Comparison of ENCODE assay signal across 8 mouse cellular contexts in the genomic region with DNA sequence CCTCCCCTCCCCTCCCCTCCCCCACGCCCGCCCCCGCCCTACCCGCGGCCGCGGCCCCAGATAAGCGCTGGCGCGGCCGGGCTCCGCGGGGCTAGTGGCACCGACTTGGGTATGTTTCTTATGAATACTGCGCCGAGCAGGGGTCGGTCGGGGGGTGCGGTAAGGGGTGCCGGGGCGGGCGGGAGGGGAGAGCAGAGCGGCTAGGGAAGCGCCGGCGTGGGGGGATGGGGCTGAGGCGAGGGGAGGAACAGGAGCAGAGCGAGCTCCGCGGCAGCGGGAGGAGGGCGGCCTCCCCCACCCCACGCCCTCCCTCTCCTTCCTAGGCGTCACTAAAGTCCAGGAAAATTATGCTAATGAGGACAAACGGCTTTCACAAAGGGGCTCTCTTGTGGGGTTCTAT. TPM values are rescaled to one million over a fixed set of nuclear protein-coding genes. Genes with fewer than 3 reads are reported as not detected.
DNase-seq lines count a peak whose midpoint lies in the region; ATAC-seq lines count a peak whose summit lies in the region.
"Had no signal": no experiment of that assay in that cellular context is flagged by ENCODE, and none has a peak within 500 bp of the region (broad histone marks: within the 10 kb centered on the region; RNA-seq: fewer than 3 reads in every experiment).

No protein-coding gene starts in this region.

- no peaks in the 10 kb centered on the region for H3K9me3 ChIP-seq in intestine, embryonic 15.5 days
- no peaks in the 10 kb centered on the region for H3K9me3 ChIP-seq in liver, embryonic 15.5 days (replicated peaks)

- peak; percentile 70 for DNase-seq in ES-CJ7 (ENCODE audit: low read depth, low spot score)
- DNase-seq in adrenal gland, postnatal 25 days = peak; percentile 64
- no peak for DNase-seq in layer of hippocampus, postnatal 36 days
- no peak for DNase-seq in Muller cell, postnatal 12 days (ENCODE audit: inconsistent ontology term)
- DNase-seq in layer of hippocampus, postnatal 25 days (ENCODE audit: extremely low spot score in 1 of 2, low spot score in 1 of 2) = no peak

- peak; percentile 55 for ATAC-seq in intestine, embryonic 15.5 days
- no peak for ATAC-seq in liver, embryonic 15.5 days (ENCODE audit: insufficient read depth)

- H3K4me2 ChIP-seq in intestine, embryonic 15.5 days (replicated peaks) = peak overlapping the region; percentile 75
- H3K4me2 ChIP-seq in liver, embryonic 15.5 days = peak overlapping the region; percentile 23; the same call in 1 of the 2 replicates

- 2% methylated on average over 21 of the region's 35 CpGs for WGBS in intestine, embryonic 15.5 days
- 3% methylated on average over 11 of the region's 35 CpGs for WGBS in liver, embryonic 15.5 days (ENCODE audit: insufficient replicate concordance)

- H3K4me3 ChIP-seq in intestine, embryonic 15.5 days (replicated peaks) = peak overlapping the region; percentile 61
- peak overlapping the region; percentile 39 for H3K4me3 ChIP-seq in liver, embryonic 15.5 days (replicated peaks)

- peaks cover 27% of the 10 kb centered on the region for H3K4me1 ChIP-seq in intestine, embryonic 15.5 days (replicated peaks)
- peaks cover 8% of the 10 kb centered on the region; the same call in 1 of the 2 replicates for H3K4me1 ChIP-seq in liver, embryonic 15.5 days (replicated peaks)

- 0 out of 2 replicates have a peak, but pooled peaks cover 2% of the 10 kb centered on the region for H3K27me3 ChIP-seq in intestine, embryonic 15.5 days (replicated peaks)
- H3K27me3 ChIP-seq in liver, embryonic 15.5 days = peaks cover 99% of the 10 kb centered on the region

- H3K36me3 ChIP-seq in intestine, embryonic 15.5 days = no peaks in the 10 kb centered on the region
- H3K36me3 ChIP-seq in liver, embryonic 15.5 days (replicated peaks) = no peaks in the 10 kb centered on the region

- peak overlapping the region; percentile 69 for H3K9ac ChIP-seq in intestine, embryonic 15.5 days
- no peak overlapping the region; the same call in 1 of the 2 replicates for H3K9ac ChIP-seq in liver, embryonic 15.5 days

- peak overlapping the region; percentile 96 for H3K27ac ChIP-seq in intestine, embryonic 15.5 days
- no peak overlapping the region for H3K27ac ChIP-seq in liver, embryonic 15.5 days (replicated peaks)

RNA-seq across cellular contexts. Expression of a gene that starts 1.4 kb away (rescaled TPM):
- total RNA-seq in adrenal gland, postnatal 25 days (2021) = 0.29 and 0.55 TPM in 2 replicates
- polyA plus RNA-seq in intestine, embryonic 15.5 days (2015; fragmentation: Nextera tagmentation; extraction: Ambion mirVana) = 1.9 and 2.0 TPM in 2 replicates
- 0.05 TPM in 2 replicates for polyA plus RNA-seq in liver, embryonic 15.5 days (2015; fragmentation: Nextera tagmentation; extraction: Ambion mirVana)
- total RNA-seq in layer of hippocampus, postnatal 36 days (2021) = not detected
- total RNA-seq in layer of hippocampus, postnatal 25 days (2021) = not detected
- total RNA-seq: neutrophil, adult 5-6 weeks had no signal

RNA-seq across cellular contexts. Expression of a gene that starts 11.2 kb away (rescaled TPM):
- 2.5 and 2.8 TPM in 2 replicates for total RNA-seq in adrenal gland, postnatal 25 days (2021)
- polyA plus RNA-seq in intestine, embryonic 15.5 days (2015; fragmentation: Nextera tagmentation; extraction: Ambion mirVana) = 7.4 and 8.6 TPM in 2 replicates
- 0.29 and 0.37 TPM in 2 replicates for polyA plus RNA-seq in liver, embryonic 15.5 days (2015; fragmentation: Nextera tagmentation; extraction: Ambion mirVana)
- not detected for total RNA-seq in layer of hippocampus, postnatal 36 days (2021)
- not detected for total RNA-seq in layer of hippocampus, postnatal 25 days (2021)
- total RNA-seq: neutrophil, adult 5-6 weeks had no signal

RNA-seq across cellular contexts. Expression of a gene that starts 15.7 kb away (rescaled TPM):
- total RNA-seq in adrenal gland, postnatal 25 days (2021) = 3.7 and 3.8 TPM in 2 replicates
- polyA plus RNA-seq in intestine, embryonic 15.5 days (2015; fragmentation: Nextera tagmentation; extraction: Ambion mirVana) = 3.7 and 4.5 TPM in 2 replicates
- polyA plus RNA-seq in liver, embryonic 15.5 days (2015; fragmentation: Nextera tagmentation; extraction: Ambion mirVana) = 0.07 and 0.21 TPM in 2 replicates
- total RNA-seq in layer of hippocampus, postnatal 36 days (2021) = not detected
- total RNA-seq in layer of hippocampus, postnatal 25 days (2021) = not detected
- total RNA-seq: neutrophil, adult 5-6 weeks had no signal

RNA-seq across cellular contexts. Expression of a gene that starts 17.7 kb away (rescaled TPM):
- total RNA-seq in adrenal gland, postnatal 25 days (2021) = 0.76 TPM in 1 of 2 replicates, not detected in the other
- polyA plus RNA-seq in intestine, embryonic 15.5 days (2015; fragmentation: Nextera tagmentation; extraction: Ambion mirVana) = 0.86 and 1.2 TPM in 2 replicates
- polyA plus RNA-seq in liver, embryonic 15.5 days (2015; fragmentation: Nextera tagmentation; extraction: Ambion mirVana) = 0.31 and 0.58 TPM in 2 replicates
- total RNA-seq in layer of hippocampus, postnatal 36 days (2021) = not detected
- total RNA-seq in layer of hippocampus, postnatal 25 days (2021) = not detected
- total RNA-seq: neutrophil, adult 5-6 weeks had no signal

RNA-seq across cellular contexts. Expression of a gene that starts 28.5 kb away (rescaled TPM):
- total RNA-seq in adrenal gland, postnatal 25 days (2021) = 12.8 and 15.0 TPM in 2 replicates
- polyA plus RNA-seq in intestine, embryonic 15.5 days (2015; fragmentation: Nextera tagmentation; extraction: Ambion mirVana) = 22.9 and 25.1 TPM in 2 replicates
- 0.41 and 0.74 TPM in 2 replicates for polyA plus RNA-seq in liver, embryonic 15.5 days (2015; fragmentation: Nextera tagmentation; extraction: Ambion mirVana)
- not detected for total RNA-seq in layer of hippocampus, postnatal 36 days (2021)
- not detected for total RNA-seq in layer of hippocampus, postnatal 25 days (2021)
- total RNA-seq: neutrophil, adult 5-6 weeks had no signal

Comparison
In these comparisons a context has a peak if more than half of its experiments do, and no peak if none do; other contexts are left out.
1. DNase-seq: peak in ES-CJ7 (single experiment) and adrenal gland, postnatal 25 days (single experiment); none in layer of hippocampus, postnatal 36 days (0 of 2), Muller cell, postnatal 12 days (single experiment) and layer of hippocampus, postnatal 25 days (0 of 2).